ENCODE assay signal across 9 mouse cellular contexts in genomic region chr14:14064486-14065141, GRCm38 (mm10). TPM values are rescaled to one million over a fixed set of nuclear protein-coding genes. Genes with fewer than 3 reads are reported as not detected.
A peak's percentile ranks its signal among the peaks of the same experiment; 100 is the strongest.
DNase-seq lines count a peak whose midpoint lies in the region; ATAC-seq and TF ChIP-seq lines count a peak whose summit lies in the region.
"Had no signal": no experiment of that assay in that cellular context is flagged by ENCODE, and none has a peak within 500 bp of the region (broad histone marks: within the 10 kb centered on the region; RNA-seq: fewer than 3 reads in every experiment).

No protein-coding gene starts in this region.

- 18% methylated on average over 5 of the region's 5 CpGs for WGBS in liver, adult 2 months
- WGBS in liver, embryonic 12.5 days (ENCODE audit: insufficient replicate concordance) = 23% methylated on average over 5 of the region's 5 CpGs
- 18% methylated on average over 5 of the region's 5 CpGs for WGBS in liver, postnatal 0 days (ENCODE audit: insufficient replicate concordance)

- no peaks in the 10 kb centered on the region for H3K9me3 ChIP-seq in liver, embryonic 12.5 days (replicated peaks)
- H3K9me3 ChIP-seq in liver, postnatal 0 days (ENCODE audit: low read length) = no peaks in the 10 kb centered on the region

- DNase-seq in liver, adult 2 months (ENCODE audit: extremely low read depth, low read depth, low spot score) = peak; percentile 63
- peak; percentile 9 for DNase-seq in fibroblast of lung, adult 2 months (ENCODE audit: low read depth)
- no peak for DNase-seq in liver, postnatal 0 days
- DNase-seq in retina, postnatal 1 day = peak; percentile 66
- no peak for DNase-seq in right cerebral cortex, adult 2 months (ENCODE audit: low spot score in 2 of 2)
- no peak for DNase-seq in gastrocnemius, postnatal 25 days
- DNase-seq in spleen, adult 18-20 months = no peak

- no peaks in the 10 kb centered on the region for H3K27me3 ChIP-seq in liver, adult 2 months (ENCODE audit: control insufficient read depth, insufficient read depth, low read length)
- H3K27me3 ChIP-seq in liver, embryonic 12.5 days (replicated peaks) = no peaks in the 10 kb centered on the region
- H3K27me3 ChIP-seq in liver, postnatal 0 days (ENCODE audit: insufficient read depth, low read length) = no peaks in the 10 kb centered on the region
- H3K27me3 ChIP-seq: Patski had no signal

- no peak overlapping the region for H3K4me3 ChIP-seq in liver, adult 2 months (ENCODE audit: insufficient read depth, low read depth, low read length)
- no peak overlapping the region for H3K4me3 ChIP-seq in liver, embryonic 12.5 days
- no peak overlapping the region for H3K4me3 ChIP-seq in liver, postnatal 0 days (ENCODE audit: low read depth, low read length)

- peaks cover 27% of the 10 kb centered on the region for H3K4me1 ChIP-seq in liver, adult 2 months (ENCODE audit: control insufficient read depth, insufficient read depth, low read length)
- peaks cover 45% of the 10 kb centered on the region for H3K4me1 ChIP-seq in liver, embryonic 12.5 days
- peaks cover 37% of the 10 kb centered on the region for H3K4me1 ChIP-seq in liver, postnatal 0 days (ENCODE audit: insufficient read depth)

- no peak overlapping the region for H3K4me2 ChIP-seq in liver, embryonic 12.5 days
- H3K4me2 ChIP-seq in liver, postnatal 0 days (ENCODE audit: low read depth, low read length) = no peak overlapping the region

- TF ChIP-seq POLR2A in liver, adult 2 months (IDR thresholded peaks at IDR 0.05; ENCODE audit: extremely low read depth, insufficient read depth, low read length) = no peak

- peak overlapping the region; percentile 4; the same call in 1 of the 2 replicates for H3K27ac ChIP-seq in liver, adult 2 months (replicated peaks; ENCODE audit: insufficient read depth, low read depth, low read length)
- H3K27ac ChIP-seq in liver, embryonic 12.5 days = no peak overlapping the region
- peak overlapping the region; percentile 39; the same call in 1 of the 2 replicates for H3K27ac ChIP-seq in liver, postnatal 0 days (ENCODE audit: low read depth)

- peaks cover 8% of the 10 kb centered on the region; the same call in 1 of the 2 replicates for H3K79me2 ChIP-seq in liver, adult 2 months (ENCODE audit: control insufficient read depth, insufficient read depth, low read length)

- no peak for TF ChIP-seq CTCF in liver, adult 2 months (IDR thresholded peaks at IDR 0.05; ENCODE audit: low read depth, low read length)
- no peak for TF ChIP-seq CTCF in liver, postnatal 0 days (IDR thresholded peaks at IDR 0.05; ENCODE audit: low read depth)

- peak overlapping the region; percentile 48; the same call in 1 of the 2 replicates for H3K9ac ChIP-seq in liver, adult 2 months (ENCODE audit: low read depth, low read length)
- H3K9ac ChIP-seq in liver, embryonic 12.5 days = no peak overlapping the region
- no peak overlapping the region for H3K9ac ChIP-seq in liver, postnatal 0 days (replicated peaks)

- H3K36me3 ChIP-seq in liver, adult 2 months (ENCODE audit: control insufficient read depth, insufficient read depth, low read length) = no peaks in the 10 kb centered on the region
- no peaks in the 10 kb centered on the region for H3K36me3 ChIP-seq in liver, embryonic 12.5 days
- H3K36me3 ChIP-seq in liver, postnatal 0 days (replicated peaks; ENCODE audit: insufficient read depth, low read length) = 0 out of 2 replicates have a peak, but pooled peaks cover 3% of the 10 kb centered on the region

- no peak for TF ChIP-seq EP300 in liver, postnatal 0 days (IDR thresholded peaks at IDR 0.05; ENCODE audit: low read depth)

- no peak for ATAC-seq in liver, embryonic 12.5 days
- no peak for ATAC-seq in liver, postnatal 0 days
- ATAC-seq: Patski had no signal

RNA-seq across cellular contexts. Expression of gene Psmd6, which starts 56.2 kb away (rescaled TPM):
- total RNA-seq in liver, adult 2 months (2014; rRNA removed) = 120 and 122 TPM in 2 replicates
- polyA plus RNA-seq in liver, adult 2 months (2012; rRNA removed) = 36.6 and 43.5 TPM in 2 replicates
- polyA plus RNA-seq in liver, embryonic 12.5 days (2016; fragmentation: Nextera tagmentation; extraction: Ambion mirVana) = 195 and 202 TPM in 2 replicates
- 101 and 106 TPM in 2 replicates for polyA plus RNA-seq in liver, postnatal 0 days (2015; fragmentation: Nextera tagmentation; extraction: Ambion mirVana)
- 100 to 1,000 TPM; 132 to 135 TPM for total RNA-seq in gastrocnemius, postnatal 25 days (2021)

Comparison
In these comparisons a context has a peak if more than half of its experiments do, and no peak if none do; other contexts are left out.
1. DNase-seq: peak in liver, adult 2 months (single experiment), fibroblast of lung, adult 2 months (single experiment) and retina, postnatal 1 day (single experiment); none in liver, postnatal 0 days (single experiment), right cerebral cortex, adult 2 months (0 of 2), gastrocnemius, postnatal 25 days (single experiment) and spleen, adult 18-20 months (0 of 2).